Mouse (Mus musculus) forebrain, embryonic 11.5 days (tissue): ENCODE data around the gene Kcnj10. TPM values are rescaled to one million over a fixed set of nuclear protein-coding genes. Genes with fewer than 3 reads are reported as not detected.

ENCODE experiments used
- ATAC-seq: fragments of 200-750 bp; cut with Nextera tagmentation; replicated peaks from 2 replicates; pipeline ENCODE4 v1.8.0; 2017; ENCODE audit warnings: moderate TSS enrichment; ENCODE audit not compliant: low FRiP score
- DNase-seq: peaks from one replicate; pipeline ENCODE4 v3.0.0-alpha.2; 2017; ENCODE audit warnings: low spot score
- H3K27ac ChIP-seq: fragments of 300-500 bp; sonication (generic); 2 replicates; pipeline ENCODE4 v1.5.1; 2014; ENCODE audit warnings: low read depth, low read length
- H3K27me3 ChIP-seq: fragments of 300-500 bp; sonication (generic); 2 replicates; pipeline ENCODE4 v1.6.1; 2014; ENCODE audit warnings: mild to moderate bottlenecking, low read length, mixed read lengths; ENCODE audit not compliant: control insufficient read depth, insufficient read depth
- H3K36me3 ChIP-seq: fragments of 300-500 bp; sonication (generic); 2 replicates; pipeline ENCODE4 v1.6.1; 2014; ENCODE audit warnings: mild to moderate bottlenecking, low read length, moderate library complexity, mixed read lengths; ENCODE audit not compliant: control insufficient read depth, insufficient read depth
- H3K4me1 ChIP-seq: fragments of 300-500 bp; sonication (generic); replicated peaks from 2 replicates; pipeline ENCODE4 v1.6.1; 2014; ENCODE audit warnings: low read length, mixed read lengths; ENCODE audit not compliant: control insufficient read depth, insufficient read depth
- H3K4me2 ChIP-seq: fragments of 300-500 bp; sonication (generic); 2 replicates; pipeline ENCODE4 v1.6.1; 2014; ENCODE audit warnings: low read depth, mild to moderate bottlenecking, low read length, moderate library complexity, mixed read lengths; ENCODE audit not compliant: severe bottlenecking
- H3K4me3 ChIP-seq: fragments of 300-500 bp; sonication (generic); 2 replicates; pipeline ENCODE4 v1.5.1; 2014; ENCODE audit warnings: low read depth, low read length
- H3K9ac ChIP-seq: fragments of 300-500 bp; sonication (generic); 2 replicates; pipeline ENCODE4 v1.6.1; 2014; ENCODE audit warnings: low read length
- H3K9me3 ChIP-seq: fragments of 300-500 bp; sonication (generic); 2 replicates; pipeline ENCODE4 v1.6.1; 2016; ENCODE audit warnings: low read length, mixed read lengths; ENCODE audit not compliant: control insufficient read depth
- WGBS: fragments of 180-500 bp; shearing (Covaris S2); extraction: QIAGEN DNeasy Blood & Tissue Kit; methylation state at CpG from one replicate; pipeline ENCODE4 v1.1.7; 2014; 5-methylcytosine and 5-hydroxymethylcytosine counted together
- polyA plus RNA-seq: library from polyadenylated mRNA; unstranded; fragments of >200 nt; fragmentation: Nextera tagmentation; extraction: Ambion mirVana; gene quantifications from 2 replicates; pipeline ENCODE4 v1.2.1, GENCODE M21; 2014

The Kcnj10 gene
- 0.69 and 0.73 TPM in 2 replicates for polyA plus RNA-seq

GRCm38 (mm10) chr1:172340729-172341321 is at the start of gene Kcnj10:
TSS of gene Kcnj10 (plus strand) at chr1:172341210.
- Histone ChIP-seq H3K4me1 (peaks cover 12% of the 10 kb centered on the region; the same call in 1 of the 2 replicates), H3K27me3 (peaks cover 3% of the 10 kb centered on the region), H3K9me3 (no peaks in the 10 kb centered on the region), H3K36me3 (no peaks in the 10 kb centered on the region), H3K27ac (no peak within 1 kb of the TSS), H3K4me2 (peak within 1 kb of the TSS; percentile 66), H3K9ac (peak within 1 kb of the TSS; percentile 61), H3K4me3 (peak within 1 kb of the TSS; percentile 49)
- peak; percentile 91 for DNase-seq
- 1% methylated on average over 37 of the region's 38 CpGs for WGBS
- peak; percentile 98 for ATAC-seq

- H3K9me3 ChIP-seq, result no peaks in the 10 kb centered on the region
- no peak for DNase-seq
- no peak overlapping the region for H3K4me2 ChIP-seq
- H3K9ac ChIP-seq, result no peak overlapping the region
- H3K27ac ChIP-seq, result no peak overlapping the region
- H3K36me3 ChIP-seq, result no peaks in the 10 kb centered on the region
- H3K4me3 ChIP-seq, result no peak overlapping the region
- no peak for ATAC-seq
- no peaks in the 10 kb centered on the region for H3K27me3 ChIP-seq
- WGBS, result 92% methylated on average over 2 of the region's 2 CpGs
- peaks cover 10% of the 10 kb centered on the region; the same call in 1 of the 2 replicates for H3K4me1 ChIP-seq
Observed at GRCm38 (mm10) chr1:172292880-172293279, 48.1 kb upstream of the Kcnj10 start.

GRCm38 (mm10) chr1:172293449-172293848 is 47.6 kb upstream of the Kcnj10 start:
- no peak overlapping the region for H3K4me2 ChIP-seq
- H3K27ac ChIP-seq, result no peak overlapping the region
- DNase-seq (no peak), ATAC-seq (no peak)
- WGBS, result 91% methylated on average over 11 of the region's 11 CpGs
- peaks cover 12% of the 10 kb centered on the region; the same call in 1 of the 2 replicates for H3K4me1 ChIP-seq
- no peaks in the 10 kb centered on the region for H3K36me3 ChIP-seq
- H3K9me3 ChIP-seq, result no peaks in the 10 kb centered on the region
- H3K4me3 ChIP-seq, result no peak overlapping the region
- H3K9ac ChIP-seq, result no peak overlapping the region
- no peaks in the 10 kb centered on the region for H3K27me3 ChIP-seq

GRCm38 (mm10) chr1:172295751-172296197 is 45.2 kb upstream of the Kcnj10 start:
- peak; percentile 31; the same call in 1 of the 2 replicates for ATAC-seq
- Histone ChIP-seq H3K36me3 (no peaks in the 10 kb centered on the region), H3K9me3 (no peaks in the 10 kb centered on the region), H3K27ac (no peak overlapping the region), H3K27me3 (no peaks in the 10 kb centered on the region), H3K9ac (no peak overlapping the region), H3K4me1 (peaks cover 13% of the 10 kb centered on the region; the same call in 1 of the 2 replicates), H3K4me3 (no peak overlapping the region), H3K4me2 (no peak overlapping the region)
- WGBS, result 64% methylated on average over 4 of the region's 4 CpGs
- DNase-seq, result no peak

- no peak for DNase-seq
- ATAC-seq, result no peak
- Histone ChIP-seq H3K27me3 (no peaks in the 10 kb centered on the region), H3K4me3 (no peak overlapping the region), H3K9ac (no peak overlapping the region), H3K4me1 (peaks cover 13% of the 10 kb centered on the region; the same call in 1 of the 2 replicates), H3K9me3 (no peaks in the 10 kb centered on the region), H3K27ac (no peak overlapping the region), H3K4me2 (no peak overlapping the region), H3K36me3 (no peaks in the 10 kb centered on the region)
- WGBS, result 81% methylated on average over 6 of the region's 6 CpGs
Observed at GRCm38 (mm10) chr1:172296816-172297510, 44.0 kb upstream of the Kcnj10 start.

- H3K9me3 ChIP-seq, result no peaks in the 10 kb centered on the region
- no peak within 1 kb of the TSS for H3K4me3 ChIP-seq
- DNase-seq, result no peak
- WGBS, result 15% methylated on average over 16 of the region's 16 CpGs
- H3K27ac ChIP-seq, result no peak within 1 kb of the TSS
- peaks cover 16% of the 10 kb centered on the region; the same call in 1 of the 2 replicates for H3K4me1 ChIP-seq
- no peaks in the 10 kb centered on the region for H3K27me3 ChIP-seq
- ATAC-seq, result peak; percentile 61
- peak within 1 kb of the TSS; percentile 26; the same call in 1 of the 2 replicates for H3K4me2 ChIP-seq
- peak within 1 kb of the TSS; percentile 20; the same call in 1 of the 2 replicates for H3K9ac ChIP-seq
- no peaks in the 10 kb centered on the region for H3K36me3 ChIP-seq
Observed at GRCm38 (mm10) chr1:172297611-172298537, 43.1 kb upstream of the Kcnj10 start, which contains the start of gene Atp1a2. TSS of gene Atp1a2 (minus strand) at chr1:172298064.

GRCm38 (mm10) chr1:172299528-172299927 is 41.5 kb upstream of the Kcnj10 start:
- no peak overlapping the region for H3K9ac ChIP-seq
- DNase-seq (no peak), ATAC-seq (no peak)
- H3K4me3 ChIP-seq, result no peak overlapping the region
- H3K9me3 ChIP-seq, result no peaks in the 10 kb centered on the region
- H3K4me2 ChIP-seq, result no peak overlapping the region
- 65% methylated on average over 7 of the region's 7 CpGs for WGBS
- no peaks in the 10 kb centered on the region for H3K36me3 ChIP-seq
- H3K27ac ChIP-seq, result no peak overlapping the region
- no peaks in the 10 kb centered on the region for H3K27me3 ChIP-seq
- peaks cover 15% of the 10 kb centered on the region; the same call in 1 of the 2 replicates for H3K4me1 ChIP-seq

GRCm38 (mm10) chr1:172300247-172300646 is 40.8 kb upstream of the Kcnj10 start:
- WGBS, result 68% methylated on average over 5 of the region's 5 CpGs
- Histone ChIP-seq H3K4me2 (no peak overlapping the region), H3K9ac (no peak overlapping the region), H3K36me3 (no peaks in the 10 kb centered on the region), H3K27ac (no peak overlapping the region), H3K27me3 (no peaks in the 10 kb centered on the region), H3K4me1 (peaks cover 15% of the 10 kb centered on the region; the same call in 1 of the 2 replicates), H3K4me3 (no peak overlapping the region), H3K9me3 (no peaks in the 10 kb centered on the region)
- DNase-seq (no peak), ATAC-seq (no peak)
